Mouse (Mus musculus) heart, embryonic 14.5 days (tissue): ENCODE data around the gene Zfp358. TPM values are rescaled to one million over a fixed set of nuclear protein-coding genes. Genes with fewer than 3 reads are reported as not detected.

Source experiments
- ATAC-seq: fragments of 200-750 bp; cut with Nextera tagmentation; 2 replicates; pipeline ENCODE4 v1.8.0; 2017; ENCODE audit warnings: low read depth, moderate TSS enrichment; ENCODE audit not compliant: insufficient number of reproducible peaks, insufficient read depth, low FRiP score
- H3K27ac ChIP-seq, 2 experiments: fragments of 200-500 bp in 1 of 2; fragments of 300-500 bp in 1 of 2; sonication (generic) in 1 of 2; replicated peaks in 1 of 2; 2 replicates each; pipeline ENCODE4 v1.5.1; 2012 to 2014; ENCODE audit warnings: low read depth in 2 of 2, low read length in 2 of 2, control low read depth in 1 of 2, mild to moderate bottlenecking in 1 of 2, mixed read lengths in 1 of 2; ENCODE audit not compliant: control insufficient read depth in 1 of 2, insufficient read depth in 1 of 2
- H3K27me3 ChIP-seq: fragments of 300-500 bp; sonication (generic); 2 replicates; pipeline ENCODE4 v1.6.1; 2014; ENCODE audit warnings: mild to moderate bottlenecking, low read length, control low read depth; ENCODE audit not compliant: control insufficient read depth, insufficient read depth
- H3K36me3 ChIP-seq: fragments of 300-500 bp; sonication (generic); 2 replicates; pipeline ENCODE4 v1.6.1; 2014; ENCODE audit warnings: mild to moderate bottlenecking, control low read depth, low read length, mixed read lengths; ENCODE audit not compliant: control insufficient read depth, insufficient read depth
- H3K4me1 ChIP-seq, 2 experiments: fragments of 200-500 bp in 1 of 2; fragments of 300-500 bp in 1 of 2; sonication (generic) in 1 of 2; 2 replicates each; pipeline ENCODE4 v1.6.1; 2012 to 2014; ENCODE audit warnings: low read length in 2 of 2, control low read depth in 1 of 2, mixed read lengths in 1 of 2; ENCODE audit not compliant: control insufficient read depth in 2 of 2, insufficient read depth in 2 of 2
- H3K4me2 ChIP-seq: fragments of 300-500 bp; sonication (generic); 2 replicates; pipeline ENCODE4 v1.6.1; 2014; ENCODE audit warnings: mild to moderate bottlenecking, low read length
- H3K4me3 ChIP-seq, 2 experiments: fragments of 200-500 bp in 1 of 2; fragments of 300-500 bp in 1 of 2; sonication (generic) in 1 of 2; 2 replicates each; pipeline ENCODE4 v1.5.1; 2012 to 2014; ENCODE audit warnings: low read length in 2 of 2, mild to moderate bottlenecking in 2 of 2, control low read depth in 1 of 2, low read depth in 1 of 2, moderate library complexity in 1 of 2; ENCODE audit not compliant: control insufficient read depth in 1 of 2, insufficient read depth in 1 of 2
- H3K9ac ChIP-seq: fragments of 300-500 bp; sonication (generic); 2 replicates; pipeline ENCODE4 v1.6.1; 2014; ENCODE audit warnings: mild to moderate bottlenecking, low read length
- H3K9me3 ChIP-seq: fragments of 300-500 bp; sonication (generic); 2 replicates; pipeline ENCODE4 v1.6.1; 2016; ENCODE audit warnings: low read length, control low read depth; ENCODE audit not compliant: control insufficient read depth
- WGBS: fragments of 180-500 bp; shearing (Covaris S2); extraction: QIAGEN DNeasy Blood & Tissue Kit; methylation state at CpG from one replicate; pipeline ENCODE4 v1.1.7; 2014; 5-methylcytosine and 5-hydroxymethylcytosine counted together
- polyA plus RNA-seq: library from polyadenylated mRNA; unstranded; fragments of >200 nt; fragmentation: Nextera tagmentation; extraction: Ambion mirVana; gene quantifications from 2 replicates; pipeline ENCODE4 v1.2.1, GENCODE M21; 2014

Gene Zfp358
- polyA plus RNA-seq, 1 experiment from 2014 or later, result 17.4 TPM

GRCm38 (mm10) chr8:3500235-3501090 is 7.5 kb downstream of the Zfp358 start, which contains the start of gene Mcoln1:
Mcoln1 (plus strand) TSS chr8:3500457.
- Histone ChIP-seq H3K9me3 (no peaks in the 10 kb centered on the region), H3K36me3 (peaks cover 30% of the 10 kb centered on the region), H3K27me3 (no peaks in the 10 kb centered on the region), H3K4me1 (peaks cover 0 to 11% of the 10 kb centered on the region in 2 experiments; a peak in 2 of 4 replicates), H3K4me2 (peak within 1 kb of the TSS; percentile 77), H3K4me3 (peak within 1 kb of the TSS; percentile 83 to 95), H3K27ac (peak within 1 kb of the TSS; percentile 90 to 97), H3K9ac (peak within 1 kb of the TSS; percentile 93)
- under 1% methylated on average over 70 of the region's 70 CpGs for WGBS
- peak; percentile 90 for ATAC-seq

DNA sequence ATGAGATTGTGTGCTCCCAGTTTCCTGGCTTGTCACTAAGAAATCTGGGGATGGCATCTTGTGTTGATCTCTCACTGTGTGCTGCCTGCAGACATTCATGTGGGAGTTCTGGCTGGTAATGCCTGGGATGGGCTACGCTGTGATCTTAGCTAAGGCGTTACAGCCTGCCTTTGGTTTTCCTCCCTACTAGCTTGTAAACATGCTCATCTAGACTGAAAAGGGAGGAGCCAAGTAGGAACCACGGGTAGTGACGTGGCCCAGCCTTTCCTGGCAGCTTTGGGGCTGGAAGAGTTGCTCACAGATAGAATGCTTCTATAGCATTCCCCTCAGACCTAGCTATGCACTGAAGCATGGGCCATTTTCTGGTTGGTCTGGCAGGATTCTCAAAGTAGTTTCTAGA is 9.3 kb downstream of the Zfp358 start:
- Histone ChIP-seq H3K4me2 (no peak overlapping the region), H3K4me1 (peaks cover 0 to 11% of the 10 kb centered on the region in 2 experiments; a peak in 2 of 4 replicates), H3K27me3 (no peaks in the 10 kb centered on the region), H3K36me3 (peaks cover 30% of the 10 kb centered on the region), H3K27ac (no peak overlapping the region), H3K9me3 (no peaks in the 10 kb centered on the region), H3K9ac (no peak overlapping the region), H3K4me3 (no peak overlapping the region)
- no peak for ATAC-seq
- WGBS, result 69% methylated on average over 4 of the region's 4 CpGs

- Histone ChIP-seq H3K36me3 (peaks cover 68% of the 10 kb centered on the region), H3K4me2 (no peak overlapping the region)
- ATAC-seq, result no peak
These were observed 15.2 kb downstream of the Zfp358 start for GRCm38 (mm10) chr8:3507979-3508754.

GRCm38 (mm10) chr8:3514681-3515247 is 21.8 kb downstream of the Zfp358 start:
- Histone ChIP-seq H3K9ac (peak overlapping the region; percentile 73), H3K4me3 (peak overlapping the region; percentile 10 to 68; a peak in 3 of 4 replicates), H3K27ac (peak overlapping the region in 1 of 2 experiments; percentile 82; a peak in 1 of 4 replicates), H3K9me3 (no peaks in the 10 kb centered on the region), H3K36me3 (peaks cover 39% of the 10 kb centered on the region), H3K4me1 (peaks cover 0 to 4% of the 10 kb centered on the region in 2 experiments; a peak in 2 of 4 replicates), H3K4me2 (peak overlapping the region; percentile 99), H3K27me3 (no peaks in the 10 kb centered on the region)
- no peak for ATAC-seq
- 35% methylated on average over 13 of the region's 13 CpGs for WGBS

More at GRCm38 (mm10) chr8:3507979-3508754, 15.2 kb downstream of the Zfp358 start:
- no peaks in the 10 kb centered on the region for H3K4me1 ChIP-seq
- WGBS, result 81% methylated on average over 6 of the region's 6 CpGs
- no peak overlapping the region for H3K4me3 ChIP-seq
- H3K9me3 ChIP-seq, result no peaks in the 10 kb centered on the region
- no peak overlapping the region for H3K9ac ChIP-seq
- H3K27me3 ChIP-seq, result no peaks in the 10 kb centered on the region
- no peak overlapping the region for H3K27ac ChIP-seq

GRCm38 (mm10) chr8:3515260-3515671 is 22.3 kb downstream of the Zfp358 start, which contains the start of gene Pnpla6:
Pnpla6 (plus strand) TSS chr8:3515384.
- no peaks in the 10 kb centered on the region for H3K27me3 ChIP-seq
- H3K4me3 ChIP-seq, result peak within 1 kb of the TSS; percentile 63 to 68
- peak; percentile 60 for ATAC-seq
- peaks cover 0 to 4% of the 10 kb centered on the region in 2 experiments; a peak in 2 of 4 replicates for H3K4me1 ChIP-seq
- H3K4me2 ChIP-seq, result peak within 1 kb of the TSS; percentile 99
- H3K36me3 ChIP-seq, result peaks cover 37% of the 10 kb centered on the region
- H3K9me3 ChIP-seq, result no peaks in the 10 kb centered on the region
- H3K27ac ChIP-seq, result peak within 1 kb of the TSS; percentile 34 to 82
- peak within 1 kb of the TSS; percentile 73 for H3K9ac ChIP-seq
- WGBS, result under 1% methylated on average over 25 of the region's 25 CpGs

GRCm38 (mm10) chr8:3515771-3516417 is 23.0 kb downstream of the Zfp358 start:
- Histone ChIP-seq H3K36me3 (peaks cover 33% of the 10 kb centered on the region), H3K4me3 (peak overlapping the region; percentile 63 to 68), H3K4me1 (peaks cover 0 to 4% of the 10 kb centered on the region in 2 experiments; a peak in 2 of 4 replicates), H3K4me2 (peak overlapping the region; percentile 99), H3K27ac (peak overlapping the region; percentile 34 to 82), H3K27me3 (no peaks in the 10 kb centered on the region), H3K9ac (peak overlapping the region; percentile 73), H3K9me3 (no peaks in the 10 kb centered on the region)
- WGBS, result under 1% methylated on average over 25 of the region's 25 CpGs
- peak; percentile 24 for ATAC-seq
